Mouse (Mus musculus) spleen, postnatal 10 days (tissue): ENCODE data around the gene Olfr281.

Source experiments
- DNase-seq, 2 experiments: peaks; one replicate each; pipeline ENCODE4 v3.0.0; 2021 to 2022; ENCODE audit warnings: low spot score in 2 of 2

The Olfr281 gene

GRCm38 (mm10) chr15:98483907-98484886 is 31.8 kb downstream of the Olfr281 start:
- DNase-seq: peak; percentile 19 to 35

- DNase-seq: no peak
Measured at GRCm38 (mm10) chr15:98486433-98487021, 34.1 kb downstream of the Olfr281 start.

- no peak for DNase-seq
Measured at GRCm38 (mm10) chr15:98491332-98491731, 38.9 kb downstream of the Olfr281 start.

GRCm38 (mm10) chr15:98492102-98492501 is 39.7 kb downstream of the Olfr281 start, which contains the start of gene Olfr279:
Gene Olfr279 (plus strand): TSS chr15:98492402.
- no peak for DNase-seq

GRCm38 (mm10) chr15:98497631-98498030 is 45.2 kb downstream of the Olfr281 start:
- no peak for DNase-seq

- DNase-seq: no peak
Measured at GRCm38 (mm10) chr15:98503317-98503716, 50.9 kb downstream of the Olfr281 start.

- DNase-seq: peak; percentile 66 to 90
Measured at GRCm38 (mm10) chr15:98504514-98504913, 52.1 kb downstream of the Olfr281 start.

- DNase-seq: no peak
Measured at GRCm38 (mm10) chr15:98506253-98506957, 54.0 kb downstream of the Olfr281 start.

- no peak for DNase-seq
Measured at GRCm38 (mm10) chr15:98507321-98507720, 54.9 kb downstream of the Olfr281 start.

GRCm38 (mm10) chr15:98509387-98509786 is 57.0 kb downstream of the Olfr281 start:
- no peak for DNase-seq
